Mouse (Mus musculus) limb, embryonic 13.5 days (tissue): ENCODE data around the gene Smox. TPM values are rescaled to one million over a fixed set of nuclear protein-coding genes. Genes with fewer than 3 reads are reported as not detected.

ENCODE experiments used
- ATAC-seq: fragments of 200-750 bp; cut with Nextera tagmentation; 2 replicates; pipeline ENCODE4 v1.8.0; 2017; ENCODE audit warnings: low read depth, moderate number of reproducible peaks, moderate TSS enrichment; ENCODE audit not compliant: low FRiP score
- H3K27ac ChIP-seq: fragments of 300-500 bp; sonication (generic); 2 replicates; pipeline ENCODE4 v1.5.1; 2015; ENCODE audit warnings: inconsistent platforms, mild to moderate bottlenecking, moderate library complexity
- H3K27me3 ChIP-seq: fragments of 300-500 bp; sonication (generic); 2 replicates; pipeline ENCODE4 v1.6.1; 2015; ENCODE audit warnings: mild to moderate bottlenecking, inconsistent platforms
- H3K36me3 ChIP-seq: fragments of 300-500 bp; sonication (generic); 2 replicates; pipeline ENCODE4 v1.6.1; 2015; ENCODE audit warnings: inconsistent platforms, mild to moderate bottlenecking, moderate library complexity
- H3K4me1 ChIP-seq: fragments of 300-500 bp; sonication (generic); 2 replicates; pipeline ENCODE4 v1.6.1; 2015; ENCODE audit warnings: inconsistent platforms
- H3K4me2 ChIP-seq: fragments of 300-500 bp; sonication (generic); replicated peaks from 2 replicates; pipeline ENCODE4 v1.6.1; 2015; ENCODE audit warnings: inconsistent platforms, mild to moderate bottlenecking, moderate library complexity
- H3K4me3 ChIP-seq: fragments of 300-500 bp; sonication (generic); 2 replicates; pipeline ENCODE4 v1.5.1; 2015; ENCODE audit warnings: moderate library complexity, mild to moderate bottlenecking, inconsistent platforms
- H3K9ac ChIP-seq: fragments of 300-500 bp; sonication (generic); 2 replicates; pipeline ENCODE4 v1.6.1; 2015; ENCODE audit warnings: mild to moderate bottlenecking, inconsistent platforms
- H3K9me3 ChIP-seq: fragments of 300-500 bp; sonication (generic); 2 replicates; pipeline ENCODE4 v1.6.1; 2016; ENCODE audit warnings: inconsistent platforms
- WGBS: fragments of 180-500 bp; shearing (Covaris S2); methylation state at CpG from one replicate; pipeline ENCODE4 v1.1.7; 2015; 5-methylcytosine and 5-hydroxymethylcytosine counted together
- polyA plus RNA-seq: library from polyadenylated mRNA; unstranded; fragments of >200 nt; fragmentation: Nextera tagmentation; extraction: Ambion mirVana; gene quantifications from 2 replicates; pipeline ENCODE4 v1.2.1, GENCODE M21; 2015

Gene Smox
- polyA plus RNA-seq, 1 experiment from 2014 or later: 72.6 TPM

GRCm38 (mm10) chr2:131487337-131487736 is 4.0 kb upstream of the Smox start:
- Histone ChIP-seq H3K36me3 (no peaks in the 10 kb centered on the region), H3K4me3 (no peak overlapping the region), H3K27me3 (no peaks in the 10 kb centered on the region), H3K9me3 (no peaks in the 10 kb centered on the region), H3K4me2 (no peak overlapping the region; the same call in 1 of the 2 replicates), H3K4me1 (peaks cover 40% of the 10 kb centered on the region), H3K27ac (no peak overlapping the region), H3K9ac (no peak overlapping the region)
- WGBS: 34% methylated on average over 5 of the region's 5 CpGs
- no peak for ATAC-seq

DNA sequence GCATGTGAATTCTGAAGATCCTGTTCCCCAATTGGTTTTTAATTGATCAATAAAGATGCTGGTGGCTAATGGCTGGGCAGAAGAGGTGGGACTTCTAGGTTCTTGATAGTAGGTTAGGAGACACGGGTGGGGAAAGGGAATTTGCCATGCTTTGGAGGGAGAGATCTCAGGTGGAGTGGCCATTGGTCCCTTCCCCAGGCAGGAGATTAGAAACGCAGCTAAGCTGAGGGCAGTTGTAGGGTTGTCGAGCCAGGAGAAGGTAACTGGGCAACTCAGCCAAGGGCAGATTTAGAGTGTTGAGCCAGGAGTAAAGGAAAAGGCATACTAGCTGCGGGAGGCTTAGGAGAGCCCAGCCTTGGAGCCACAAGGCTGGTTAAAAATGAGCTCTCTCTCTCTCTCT is 3.0 kb upstream of the Smox start:
- H3K4me3 ChIP-seq: no peak overlapping the region
- no peak overlapping the region for H3K9ac ChIP-seq
- no peaks in the 10 kb centered on the region for H3K9me3 ChIP-seq
- H3K27ac ChIP-seq: no peak overlapping the region
- H3K27me3 ChIP-seq: no peaks in the 10 kb centered on the region
- no peaks in the 10 kb centered on the region for H3K36me3 ChIP-seq
- H3K4me1 ChIP-seq: peaks cover 40% of the 10 kb centered on the region
- ATAC-seq: no peak
- 65% methylated on average over 4 of the region's 4 CpGs for WGBS
- no peak overlapping the region for H3K4me2 ChIP-seq

- H3K27ac ChIP-seq: no peak overlapping the region
- no peak overlapping the region for H3K4me2 ChIP-seq
- H3K27me3 ChIP-seq: no peaks in the 10 kb centered on the region
- WGBS: 86% methylated on average over 2 of the region's 2 CpGs
- peaks cover 40% of the 10 kb centered on the region for H3K4me1 ChIP-seq
- no peaks in the 10 kb centered on the region for H3K36me3 ChIP-seq
- no peak overlapping the region for H3K4me3 ChIP-seq
- no peak for ATAC-seq
- H3K9ac ChIP-seq: no peak overlapping the region
- H3K9me3 ChIP-seq: no peaks in the 10 kb centered on the region
Observed at GRCm38 (mm10) chr2:131488870-131489269, 2.4 kb upstream of the Smox start.

DNA sequence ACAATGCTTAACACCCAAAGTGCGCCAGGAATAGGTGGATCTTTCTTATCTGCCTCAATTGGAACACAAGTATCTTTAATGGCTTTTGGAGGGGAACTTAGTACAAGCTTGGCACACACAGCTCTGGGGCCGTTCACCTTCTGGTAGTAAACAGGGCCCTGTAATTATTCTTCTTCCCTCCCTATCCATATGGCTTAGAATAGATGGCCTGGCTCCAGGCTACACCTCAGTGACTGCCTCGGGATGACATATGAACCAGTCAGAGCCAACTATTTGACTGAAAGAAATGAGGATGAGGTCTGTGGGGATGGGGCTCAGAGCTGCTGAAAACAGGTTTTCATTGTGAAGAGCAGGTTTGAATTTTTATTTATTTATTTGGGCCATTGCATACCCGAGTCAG is 1.7 kb upstream of the Smox start:
- peaks cover 42% of the 10 kb centered on the region for H3K4me1 ChIP-seq

DNA sequence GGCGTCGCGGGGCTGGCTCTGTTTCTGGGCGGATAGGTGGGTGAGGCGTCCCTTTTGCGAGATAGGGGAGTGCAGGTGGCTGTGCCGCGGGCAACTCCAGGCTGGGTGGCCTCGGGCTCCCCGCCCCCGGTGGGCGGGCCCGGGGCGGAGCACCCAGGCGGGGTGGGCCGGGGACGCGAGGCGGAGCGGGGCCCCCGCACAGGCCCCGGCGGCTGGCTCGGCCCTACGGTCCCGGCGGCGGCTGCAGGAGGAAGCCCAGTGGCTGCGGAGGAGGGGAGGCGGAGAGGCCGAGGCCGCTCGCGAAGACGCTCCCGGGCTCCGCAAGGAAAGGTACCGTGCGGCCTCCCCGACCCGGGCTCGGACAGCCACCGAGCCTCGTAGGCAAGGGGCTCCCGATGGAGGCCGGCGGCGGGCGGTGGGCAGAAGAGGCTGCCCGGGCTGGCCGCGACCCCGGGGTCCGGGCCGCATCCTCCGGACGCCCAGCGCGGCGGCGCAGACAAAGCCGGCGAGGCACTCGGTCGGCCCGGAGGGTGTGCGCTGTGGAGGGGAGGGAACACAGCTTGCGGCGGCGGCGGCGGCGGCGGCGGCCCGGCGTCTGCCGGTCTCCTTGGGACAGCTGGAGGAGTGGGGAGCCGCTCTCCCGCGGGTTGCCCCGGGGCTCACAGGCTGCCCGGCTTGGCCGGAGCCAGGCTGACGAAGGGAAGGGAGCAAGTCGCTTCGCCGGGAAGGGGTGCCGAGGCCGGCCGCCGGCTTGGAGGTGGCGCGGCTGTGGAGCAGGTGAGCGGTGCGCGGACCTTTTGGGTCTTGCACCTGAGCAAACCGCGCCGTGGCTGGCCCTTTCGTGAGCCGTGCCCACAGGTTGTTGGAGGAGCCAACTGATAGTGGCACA is 655 bp downstream of the Smox start:
- H3K36me3 ChIP-seq: no peaks in the 10 kb centered on the region
- WGBS: under 1% methylated on average over 92 of the region's 102 CpGs
- H3K27me3 ChIP-seq: no peaks in the 10 kb centered on the region
- H3K9ac ChIP-seq: peak overlapping the region; percentile 95
- H3K27ac ChIP-seq: peak overlapping the region; percentile 77
- no peaks in the 10 kb centered on the region for H3K9me3 ChIP-seq
- H3K4me3 ChIP-seq: peak overlapping the region; percentile 95
- H3K4me1 ChIP-seq: peaks cover 62% of the 10 kb centered on the region
- ATAC-seq: peak; percentile 92
- H3K4me2 ChIP-seq: peak overlapping the region; percentile 98

More for the DNA sequence above, 1.7 kb upstream of the Smox start:
- Histone ChIP-seq H3K27me3 (no peaks in the 10 kb centered on the region), H3K27ac (no peak overlapping the region), H3K4me2 (no peak overlapping the region), H3K9me3 (no peaks in the 10 kb centered on the region), H3K36me3 (no peaks in the 10 kb centered on the region), H3K4me3 (no peak overlapping the region), H3K9ac (no peak overlapping the region)
- 40% methylated on average over 4 of the region's 4 CpGs for WGBS
- ATAC-seq: no peak

DNA sequence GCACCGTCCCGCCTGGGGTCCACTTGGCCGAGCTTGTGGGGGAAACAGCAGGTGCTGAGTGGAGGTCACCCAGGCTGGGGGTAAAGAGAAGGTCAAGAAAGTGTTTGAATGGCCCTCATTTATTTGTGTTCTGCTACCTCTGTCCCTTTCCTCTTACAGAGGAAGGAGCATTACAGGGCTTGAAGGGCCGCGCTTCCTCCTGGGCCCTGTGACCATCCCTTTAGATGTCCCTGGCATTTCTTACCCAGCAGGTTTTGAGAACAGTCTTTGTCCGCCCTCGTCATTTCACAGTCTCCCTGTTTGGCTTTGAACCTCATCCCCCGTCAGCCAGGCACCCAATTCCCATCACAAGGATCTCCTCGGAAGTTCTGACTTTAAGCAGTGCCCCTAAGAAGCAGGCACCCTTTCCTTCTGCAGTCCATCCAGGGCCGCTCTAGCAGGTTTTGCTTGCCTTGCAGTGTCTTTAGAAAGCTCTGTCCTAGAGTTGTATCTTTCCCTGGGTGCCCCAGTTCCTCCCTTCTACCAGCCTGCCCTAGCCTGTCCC is 1.4 kb downstream of the Smox start:
- peaks cover 63% of the 10 kb centered on the region for H3K4me1 ChIP-seq
- no peaks in the 10 kb centered on the region for H3K27me3 ChIP-seq
- peak overlapping the region; percentile 77; the same call in 1 of the 2 replicates for H3K27ac ChIP-seq
- no peaks in the 10 kb centered on the region for H3K36me3 ChIP-seq
- no peaks in the 10 kb centered on the region for H3K9me3 ChIP-seq
- no peak for ATAC-seq
- peak overlapping the region; percentile 95 for H3K9ac ChIP-seq
- peak overlapping the region; percentile 98 for H3K4me2 ChIP-seq
- WGBS: 7% methylated on average over 10 of the region's 10 CpGs
- H3K4me3 ChIP-seq: peak overlapping the region; percentile 95

DNA sequence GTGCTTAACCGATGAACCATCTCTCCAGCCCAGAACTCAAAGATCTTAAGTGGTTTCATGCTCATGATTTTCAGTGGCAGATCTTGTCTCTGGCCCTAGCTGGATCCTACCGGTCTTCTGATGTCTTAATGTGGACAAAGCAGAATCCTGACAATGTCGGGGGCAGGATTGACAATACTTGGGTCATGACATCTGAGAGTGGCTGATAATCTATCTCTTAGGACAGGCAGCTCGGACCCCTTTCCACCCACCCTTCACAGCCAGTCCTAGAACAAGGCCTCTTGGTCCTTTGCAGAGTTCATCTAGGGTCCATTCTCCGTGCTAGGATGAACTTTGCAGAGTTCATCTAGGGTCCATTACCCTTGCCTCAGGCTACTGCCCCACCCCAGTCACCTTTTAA is 2.1 kb downstream of the Smox start:
- no peak for ATAC-seq
- no peaks in the 10 kb centered on the region for H3K27me3 ChIP-seq
- no peak overlapping the region for H3K27ac ChIP-seq
- H3K4me3 ChIP-seq: peak overlapping the region; percentile 95
- no peaks in the 10 kb centered on the region for H3K36me3 ChIP-seq
- no peaks in the 10 kb centered on the region for H3K9me3 ChIP-seq
- peak overlapping the region; percentile 98 for H3K4me2 ChIP-seq
- 0 out of 2 replicates have a peak overlapping the region, but pooled peaks have one; percentile 95 for H3K9ac ChIP-seq
- WGBS: 67% methylated on average over 5 of the region's 5 CpGs
- peaks cover 65% of the 10 kb centered on the region for H3K4me1 ChIP-seq

DNA sequence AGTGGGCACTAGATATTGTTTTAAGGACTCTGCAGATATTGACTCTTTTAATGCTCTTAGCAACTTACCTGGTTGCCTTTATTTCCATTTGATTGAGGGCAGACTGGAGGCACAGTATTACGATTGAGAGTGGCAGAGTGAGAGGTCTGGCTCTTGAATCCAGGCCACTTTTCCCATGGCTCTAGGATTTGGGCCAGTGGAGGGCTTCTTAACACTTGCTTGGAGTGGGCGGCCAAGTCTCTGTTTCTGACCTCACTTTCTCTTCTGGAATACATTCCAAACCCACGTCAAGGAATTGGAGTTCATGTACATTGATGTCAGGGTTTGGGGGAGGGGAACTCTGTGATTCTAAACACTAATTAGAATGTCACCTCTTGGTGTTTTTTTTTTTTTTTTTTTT is 4.0 kb downstream of the Smox start:
- no peak for ATAC-seq
- Histone ChIP-seq H3K27me3 (no peaks in the 10 kb centered on the region), H3K27ac (no peak overlapping the region), H3K9ac (no peak overlapping the region), H3K4me2 (no peak overlapping the region), H3K4me1 (peaks cover 81% of the 10 kb centered on the region), H3K9me3 (no peaks in the 10 kb centered on the region), H3K4me3 (no peak overlapping the region), H3K36me3 (no peaks in the 10 kb centered on the region)
- WGBS: 57% methylated on average over 3 of the region's 3 CpGs

DNA sequence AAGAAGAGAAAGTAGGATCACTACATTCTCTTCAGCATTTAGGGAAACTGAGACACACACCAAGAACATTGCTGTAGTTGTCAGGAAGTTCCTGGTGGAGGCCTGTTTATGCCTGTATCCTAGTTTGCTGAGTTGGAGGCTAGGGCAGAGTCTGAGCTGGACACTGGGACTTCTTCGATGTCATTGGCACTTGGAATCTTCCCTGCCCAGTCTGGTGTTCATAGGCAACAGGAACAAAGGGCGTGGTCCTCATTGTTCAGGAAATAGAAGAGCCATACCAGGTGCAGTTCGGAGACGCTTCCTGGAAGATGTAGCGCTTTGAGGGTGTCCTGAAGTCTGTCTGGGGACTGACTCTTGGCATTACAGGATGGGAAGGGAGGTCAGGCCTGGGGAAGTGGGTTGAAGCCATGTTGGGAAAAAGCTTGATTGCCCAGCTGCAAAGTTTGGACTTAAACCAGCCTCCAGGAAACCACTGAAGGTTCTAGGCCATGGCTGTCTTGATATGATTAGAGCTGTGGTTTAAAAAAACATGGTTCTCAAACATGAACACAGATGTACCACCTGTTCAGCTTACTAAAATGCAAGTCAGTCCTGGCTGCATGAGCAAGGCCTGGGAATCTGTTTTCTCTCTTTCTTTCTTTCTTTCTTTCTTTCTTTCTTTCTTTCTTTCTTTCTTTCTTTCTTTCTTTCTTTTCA is 5.0 kb downstream of the Smox start:
- 96% methylated on average over 5 of the region's 5 CpGs for WGBS
- ATAC-seq: no peak
- Histone ChIP-seq H3K27ac (no peak overlapping the region), H3K4me2 (no peak overlapping the region), H3K9ac (no peak overlapping the region), H3K36me3 (no peaks in the 10 kb centered on the region), H3K9me3 (no peaks in the 10 kb centered on the region), H3K4me3 (no peak overlapping the region), H3K27me3 (no peaks in the 10 kb centered on the region), H3K4me1 (peaks cover 88% of the 10 kb centered on the region)

DNA sequence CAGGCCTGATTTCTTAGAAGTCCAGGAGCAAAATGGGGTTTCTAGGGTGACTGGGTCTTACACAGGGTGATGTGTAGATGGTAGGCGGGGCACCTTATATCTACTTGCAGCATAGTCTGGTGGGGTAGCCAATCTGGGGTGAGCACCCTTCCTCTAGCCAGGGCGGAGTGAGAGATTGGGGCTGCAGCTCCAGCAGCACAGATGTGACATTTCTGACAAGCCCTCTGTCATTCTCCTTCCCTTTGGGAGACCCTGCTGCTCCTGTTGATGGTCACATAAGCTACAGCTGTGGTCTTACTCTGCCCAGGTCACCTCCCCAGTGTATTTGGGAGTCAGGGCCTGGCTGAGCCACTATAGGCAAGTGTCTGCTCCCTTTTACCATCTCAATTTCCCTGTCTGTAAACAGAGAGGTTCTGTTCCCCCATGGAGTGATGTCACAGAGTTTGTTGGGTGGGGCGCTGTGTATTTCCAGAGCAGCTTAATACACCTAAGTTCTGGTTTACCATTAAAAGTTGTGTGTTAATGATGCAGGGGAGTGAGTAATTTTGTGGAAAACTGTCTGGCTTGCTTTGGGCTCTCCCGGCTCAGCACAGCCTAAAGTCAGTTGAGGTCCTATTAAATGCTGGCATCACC is 6.0 kb downstream of the Smox start:
- H3K9ac ChIP-seq: no peak overlapping the region
- no peak overlapping the region for H3K27ac ChIP-seq
- H3K4me1 ChIP-seq: peaks cover 95% of the 10 kb centered on the region

DNA sequence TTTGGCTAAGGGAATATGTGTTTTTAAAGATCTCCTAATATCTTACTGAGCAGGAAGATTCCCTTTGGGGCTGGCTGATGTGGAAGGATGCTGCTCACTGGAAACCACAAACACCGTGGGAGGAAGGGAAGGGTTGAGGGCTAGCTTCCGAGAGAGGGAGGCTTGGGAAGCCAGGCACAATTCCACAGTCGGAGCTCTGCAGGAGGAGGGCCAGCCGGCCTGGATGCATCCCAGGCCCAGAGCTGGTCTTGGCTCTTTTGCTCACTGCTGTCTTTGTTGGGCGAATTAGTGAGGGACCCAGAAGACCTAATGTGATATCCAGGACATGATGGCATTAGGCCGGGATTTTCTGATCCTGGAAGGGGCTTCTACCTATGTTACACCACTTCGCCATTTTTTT is 6.9 kb downstream of the Smox start:
- Histone ChIP-seq H3K36me3 (no peaks in the 10 kb centered on the region), H3K27me3 (no peaks in the 10 kb centered on the region), H3K4me3 (no peak overlapping the region), H3K9ac (no peak overlapping the region), H3K9me3 (no peaks in the 10 kb centered on the region), H3K4me1 (peaks cover 95% of the 10 kb centered on the region), H3K27ac (no peak overlapping the region; the same call in 1 of the 2 replicates), H3K4me2 (no peak overlapping the region)
- no peak for ATAC-seq
- WGBS: 61% methylated on average over 7 of the region's 7 CpGs

More for the DNA sequence above, 6.0 kb downstream of the Smox start:
- Histone ChIP-seq H3K4me2 (no peak overlapping the region), H3K27me3 (no peaks in the 10 kb centered on the region), H3K36me3 (no peaks in the 10 kb centered on the region), H3K4me3 (no peak overlapping the region), H3K9me3 (no peaks in the 10 kb centered on the region)
- WGBS: 84% methylated on average over 4 of the region's 4 CpGs
- no peak for ATAC-seq
